Mouse (Mus musculus) midbrain, embryonic 16.5 days (tissue): ENCODE measurements around the gene Amdhd1. TPM values are rescaled to one million over a fixed set of nuclear protein-coding genes. Genes with fewer than 3 reads are reported as not detected.
A peak's percentile ranks its signal among the peaks of the same experiment; 100 is the strongest.

Source experiments
- ATAC-seq: fragments of 200-750 bp; cut with Nextera tagmentation; 2 replicates; pipeline ENCODE4 v1.8.0; 2017; ENCODE audit warnings: moderate TSS enrichment
- H3K27ac ChIP-seq: fragments of 300-500 bp; sonication (generic); 2 replicates; pipeline ENCODE4 v1.5.1; 2014; ENCODE audit warnings: mild to moderate bottlenecking, low read length, mixed read lengths
- H3K27me3 ChIP-seq: fragments of 300-500 bp; sonication (generic); 2 replicates; pipeline ENCODE4 v1.6.1; 2014; ENCODE audit warnings: low read depth, low read length, mixed read lengths; ENCODE audit not compliant: control insufficient read depth, insufficient read depth
- H3K36me3 ChIP-seq: fragments of 300-500 bp; sonication (generic); 2 replicates; pipeline ENCODE4 v1.6.1; 2014; ENCODE audit warnings: mild to moderate bottlenecking, low read length, moderate library complexity, mixed read lengths; ENCODE audit not compliant: control insufficient read depth, insufficient read depth
- H3K4me1 ChIP-seq: fragments of 300-500 bp; sonication (generic); 2 replicates; pipeline ENCODE4 v1.6.1; 2014; ENCODE audit warnings: mild to moderate bottlenecking, low read length, mixed read lengths; ENCODE audit not compliant: control insufficient read depth, insufficient read depth
- H3K4me2 ChIP-seq: fragments of 300-500 bp; sonication (generic); 2 replicates; pipeline ENCODE4 v1.6.1; 2014; ENCODE audit warnings: mild to moderate bottlenecking, low read length, mixed read lengths
- H3K4me3 ChIP-seq: fragments of 300-500 bp; sonication (generic); 2 replicates; pipeline ENCODE4 v1.5.1; 2014; ENCODE audit warnings: low read depth, mild to moderate bottlenecking, low read length, moderate library complexity, mixed read lengths
- H3K9ac ChIP-seq: fragments of 300-500 bp; sonication (generic); 2 replicates; pipeline ENCODE4 v1.6.1; 2014; ENCODE audit warnings: low read depth, low read length, mixed read lengths
- H3K9me3 ChIP-seq: fragments of 300-500 bp; sonication (generic); replicated peaks from 2 replicates; pipeline ENCODE4 v1.6.1; 2014; ENCODE audit warnings: mild to moderate bottlenecking, low read length, mixed read lengths; ENCODE audit not compliant: control insufficient read depth, poor library complexity, severe bottlenecking
- WGBS: fragments of 180-500 bp; shearing (Covaris S2); extraction: QIAGEN DNeasy Blood & Tissue Kit; methylation state at CpG from one replicate; pipeline ENCODE4 v1.1.7; 2014; 5-methylcytosine and 5-hydroxymethylcytosine counted together
- polyA plus RNA-seq: library from polyadenylated mRNA; unstranded; fragments of >200 nt; fragmentation: Nextera tagmentation; extraction: Ambion mirVana; gene quantifications from 2 replicates; pipeline ENCODE4 v1.2.1, GENCODE M21; 2015

The Amdhd1 gene
- polyA plus RNA-seq: not detected in 2 replicates

- no peaks in the 10 kb centered on the region for H3K9me3 ChIP-seq
- H3K27me3 ChIP-seq: peaks cover 3% of the 10 kb centered on the region
- H3K4me2 ChIP-seq: peak within 1 kb of the TSS; percentile 55
- H3K27ac ChIP-seq: no peak within 1 kb of the TSS
- H3K4me1 ChIP-seq: 0 out of 2 replicates have a peak, but pooled peaks cover 2% of the 10 kb centered on the region
- peak; percentile 85 for ATAC-seq
- WGBS: 3% methylated on average over 35 of the region's 35 CpGs
- peak within 1 kb of the TSS; percentile 2; the same call in 1 of the 2 replicates for H3K9ac ChIP-seq
- peak within 1 kb of the TSS; percentile 28 for H3K4me3 ChIP-seq
- no peaks in the 10 kb centered on the region for H3K36me3 ChIP-seq
These were observed at the start of gene Amdhd1 for GRCm38 (mm10) chr10:93539775-93540430. Amdhd1 (minus strand) TSS chr10:93540033.

- ATAC-seq: peak; percentile 90
These were observed 49.5 kb upstream of the Amdhd1 start, which contains the start of gene Snrpf for GRCm38 (mm10) chr10:93589281-93589848. Snrpf (minus strand) TSS chr10:93589706.

GRCm38 (mm10) chr10:93588796-93589195 is 49.0 kb upstream of the Amdhd1 start:
- Histone ChIP-seq H3K9ac (peak overlapping the region; percentile 75), H3K36me3 (peaks cover 2% of the 10 kb centered on the region; the same call in 1 of the 2 replicates), H3K4me2 (peak overlapping the region; percentile 86), H3K27ac (peak overlapping the region; percentile 78), H3K4me3 (peak overlapping the region; percentile 62), H3K27me3 (no peaks in the 10 kb centered on the region), H3K9me3 (no peaks in the 10 kb centered on the region), H3K4me1 (peaks cover 15% of the 10 kb centered on the region)
- WGBS: 2% methylated on average over 11 of the region's 11 CpGs
- ATAC-seq: peak; percentile 36

More at GRCm38 (mm10) chr10:93589281-93589848, 49.5 kb upstream of the Amdhd1 start, which contains the start of gene Snrpf:
- peak within 1 kb of the TSS; percentile 62 for H3K4me3 ChIP-seq
- H3K36me3 ChIP-seq: peaks cover 2% of the 10 kb centered on the region; the same call in 1 of the 2 replicates
- no peaks in the 10 kb centered on the region for H3K27me3 ChIP-seq
- peak within 1 kb of the TSS; percentile 86 for H3K4me2 ChIP-seq
- peaks cover 15% of the 10 kb centered on the region for H3K4me1 ChIP-seq
- 1% methylated on average over 61 of the region's 63 CpGs for WGBS
- peak within 1 kb of the TSS; percentile 78 for H3K27ac ChIP-seq
- no peaks in the 10 kb centered on the region for H3K9me3 ChIP-seq
- H3K9ac ChIP-seq: peak within 1 kb of the TSS; percentile 75

DNA sequence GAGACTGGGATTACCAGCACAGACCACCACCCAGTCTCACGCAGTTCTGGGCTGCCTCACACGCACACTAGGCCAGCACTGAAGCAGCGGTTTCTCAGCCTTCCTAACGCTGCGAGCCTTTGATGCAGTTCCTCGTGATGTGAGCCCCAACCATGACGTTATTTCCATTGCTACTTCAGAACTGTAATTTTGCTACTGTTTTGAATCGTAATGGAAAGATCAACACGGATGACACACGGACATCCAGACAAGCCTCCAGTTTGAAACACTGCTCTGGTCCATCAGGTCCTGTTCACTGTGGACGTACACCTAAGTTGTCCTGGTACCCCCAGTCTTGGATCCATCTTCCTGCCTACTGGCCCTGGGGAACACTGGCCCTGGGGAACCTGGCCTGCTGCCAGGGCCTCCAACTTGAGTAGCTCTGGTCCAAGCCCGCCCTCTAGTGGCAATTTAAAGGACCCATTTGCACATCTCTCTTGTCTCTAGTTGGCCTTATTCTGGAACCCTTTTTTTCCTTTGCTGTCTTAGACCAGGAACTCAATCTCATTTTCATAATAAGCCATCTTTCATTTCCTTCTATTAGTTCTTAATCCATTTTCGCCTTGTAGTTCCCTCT is 37.5 kb upstream of the Amdhd1 start:
- no peak overlapping the region for H3K27ac ChIP-seq
- H3K4me3 ChIP-seq: no peak overlapping the region
- H3K36me3 ChIP-seq: 0 out of 2 replicates have a peak, but pooled peaks cover under 1% of the 10 kb centered on the region
- WGBS: 70% methylated on average over 13 of the region's 13 CpGs
- H3K4me2 ChIP-seq: no peak overlapping the region
- H3K4me1 ChIP-seq: no peaks in the 10 kb centered on the region
- no peak for ATAC-seq
- no peaks in the 10 kb centered on the region for H3K27me3 ChIP-seq
- no peaks in the 10 kb centered on the region for H3K9me3 ChIP-seq
- H3K9ac ChIP-seq: no peak overlapping the region

- no peak overlapping the region for H3K27ac ChIP-seq
- no peak for ATAC-seq
- no peak overlapping the region for H3K9ac ChIP-seq
- H3K9me3 ChIP-seq: no peaks in the 10 kb centered on the region
- H3K36me3 ChIP-seq: no peaks in the 10 kb centered on the region
- 95% methylated on average over 8 of the region's 8 CpGs for WGBS
- H3K27me3 ChIP-seq: no peaks in the 10 kb centered on the region
- H3K4me3 ChIP-seq: no peak overlapping the region
- H3K4me1 ChIP-seq: no peaks in the 10 kb centered on the region
- no peak overlapping the region for H3K4me2 ChIP-seq
These were observed 36.1 kb upstream of the Amdhd1 start for GRCm38 (mm10) chr10:93575960-93576359.

GRCm38 (mm10) chr10:93574966-93575365 is 35.1 kb upstream of the Amdhd1 start:
- Histone ChIP-seq H3K9me3 (no peaks in the 10 kb centered on the region), H3K4me2 (no peak overlapping the region), H3K27me3 (no peaks in the 10 kb centered on the region), H3K27ac (no peak overlapping the region), H3K9ac (no peak overlapping the region), H3K4me3 (no peak overlapping the region), H3K36me3 (no peaks in the 10 kb centered on the region), H3K4me1 (no peaks in the 10 kb centered on the region)
- 62% methylated on average over 4 of the region's 4 CpGs for WGBS
- no peak for ATAC-seq

DNA sequence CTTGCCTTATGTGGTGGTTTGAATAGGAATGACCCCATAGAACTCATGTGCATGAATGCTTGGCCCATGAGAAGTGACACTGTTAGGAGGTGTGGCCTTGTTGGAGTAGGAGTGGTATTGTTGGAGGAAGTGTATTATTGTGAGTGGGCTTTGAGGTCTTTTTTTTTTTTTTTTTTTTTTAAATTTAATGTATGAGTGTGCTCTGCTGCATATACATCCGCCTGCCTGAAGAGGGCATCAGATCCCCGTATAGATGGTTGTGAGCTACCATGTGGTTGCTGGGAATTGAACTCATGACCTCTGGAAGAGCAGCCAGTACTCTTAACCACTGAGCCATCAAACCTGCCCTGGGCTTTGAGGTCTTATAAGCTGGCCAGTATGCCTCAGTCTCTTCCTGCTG is 32.4 kb upstream of the Amdhd1 start:
- 47% methylated on average over 2 of the region's 2 CpGs for WGBS

GRCm38 (mm10) chr10:93568671-93569070 is 28.8 kb upstream of the Amdhd1 start:
- H3K27me3 ChIP-seq: no peaks in the 10 kb centered on the region
- no peak for ATAC-seq
- H3K4me1 ChIP-seq: no peaks in the 10 kb centered on the region
- no peak overlapping the region for H3K4me3 ChIP-seq
- no peak overlapping the region for H3K27ac ChIP-seq
- 91% methylated on average over 6 of the region's 6 CpGs for WGBS
- no peak overlapping the region for H3K4me2 ChIP-seq
- no peak overlapping the region for H3K9ac ChIP-seq
- no peaks in the 10 kb centered on the region for H3K9me3 ChIP-seq
- H3K36me3 ChIP-seq: no peaks in the 10 kb centered on the region

More for the DNA sequence above, 32.4 kb upstream of the Amdhd1 start:
- Histone ChIP-seq H3K4me3 (no peak overlapping the region), H3K4me2 (no peak overlapping the region), H3K27ac (no peak overlapping the region), H3K27me3 (no peaks in the 10 kb centered on the region), H3K4me1 (no peaks in the 10 kb centered on the region), H3K9ac (no peak overlapping the region), H3K36me3 (no peaks in the 10 kb centered on the region), H3K9me3 (no peaks in the 10 kb centered on the region)
- no peak for ATAC-seq
